Mouse (Mus musculus) adrenal gland, postnatal 14 days (tissue): Measurements from ENCODE around the gene Rreb1. TPM values are rescaled to one million over a fixed set of nuclear protein-coding genes. Genes with fewer than 3 reads are reported as not detected.

Experiments
- DNase-seq: peaks from one replicate; pipeline ENCODE4 v3.0.0; 2021; ENCODE audit warnings: mixed read lengths
- total RNA-seq: library from RNA; stranded (reverse); gene quantifications from 2 replicates; pipeline ENCODE4 v1.2.3, GENCODE M21; 2021

Gene Rreb1
- total RNA-seq, 1 experiment from 2014 or later = 67.6 TPM

DNA sequence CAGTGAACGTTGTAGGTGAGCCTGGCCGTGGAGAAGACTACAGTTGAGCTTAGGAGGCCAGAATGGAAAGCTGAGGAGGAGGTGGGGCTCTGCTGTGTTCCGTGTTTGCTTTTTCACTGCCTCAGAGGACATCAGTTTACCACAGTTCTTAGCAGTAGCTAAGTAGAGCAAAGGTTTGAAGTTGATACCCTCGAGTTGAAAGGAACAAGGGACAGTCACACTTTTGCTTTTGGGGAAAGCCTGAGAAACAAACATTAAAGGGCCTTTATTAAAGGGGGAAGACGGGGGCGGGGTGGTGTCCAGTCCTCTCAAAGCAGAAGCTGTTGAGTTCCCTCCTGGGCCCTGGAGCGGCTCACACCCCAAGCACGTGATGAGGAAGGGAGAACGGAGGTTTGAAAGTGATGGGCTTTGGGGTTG is 1.1 kb downstream of the Rreb1 start:
- peak; percentile 11 for DNase-seq

GRCm38 (mm10) chr13:37781557-37781956 is 3.4 kb downstream of the Rreb1 start:
- DNase-seq = no peak

- no peak for DNase-seq
These were observed 3.9 kb downstream of the Rreb1 start for GRCm38 (mm10) chr13:37782144-37782543.

DNA sequence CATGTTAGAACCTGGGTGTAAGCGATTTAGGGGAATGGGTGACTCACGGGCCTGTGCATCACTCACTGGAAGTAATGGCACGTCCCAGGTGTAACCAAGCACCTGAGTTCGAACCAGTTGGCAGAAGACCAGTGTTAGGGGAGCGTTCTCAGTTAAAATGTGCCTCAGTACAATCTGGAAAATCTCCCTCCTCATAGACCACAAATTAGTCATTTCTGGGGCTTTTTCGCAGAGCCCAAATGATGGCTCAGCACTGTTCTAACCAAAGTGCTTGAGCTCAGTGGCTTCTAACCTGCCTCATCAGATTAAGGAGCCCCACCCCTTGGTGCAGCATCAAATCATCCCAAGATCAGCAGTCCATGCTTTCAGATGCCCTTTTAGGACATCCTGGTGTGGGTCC is 5.5 kb downstream of the Rreb1 start:
- DNase-seq = no peak

GRCm38 (mm10) chr13:37784226-37784625 is 6.0 kb downstream of the Rreb1 start:
- DNase-seq = peak; percentile 10

DNA sequence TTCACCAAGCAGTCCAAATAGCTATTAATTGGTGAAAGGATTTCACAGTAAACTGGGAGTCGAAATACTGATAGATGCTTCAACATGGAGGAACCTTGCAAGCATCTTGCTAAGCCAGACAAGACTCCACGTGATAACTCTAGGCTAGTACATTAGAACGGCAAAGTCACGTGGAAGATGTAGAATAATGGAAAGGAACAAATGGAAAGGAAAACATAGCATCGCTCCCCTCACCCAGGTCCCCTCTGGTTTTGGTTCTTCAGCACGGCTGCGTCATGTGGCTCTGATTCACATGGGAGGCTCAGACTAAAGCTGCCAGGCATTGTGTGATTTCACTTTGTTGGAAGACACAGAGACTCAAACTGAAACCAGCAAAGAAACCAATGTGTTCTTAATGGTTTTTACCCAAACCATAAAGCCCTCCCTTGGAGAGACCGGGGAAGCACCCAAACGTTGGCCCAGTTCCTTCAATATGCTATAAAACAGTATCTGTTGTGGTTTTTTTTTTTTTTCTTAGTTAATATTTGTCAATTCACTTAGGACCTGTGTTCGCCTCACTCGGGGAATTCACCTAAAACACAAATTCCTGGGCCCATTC is 14.6 kb downstream of the Rreb1 start:
- no peak for DNase-seq

- no peak for DNase-seq
These were observed 20.6 kb downstream of the Rreb1 start for GRCm38 (mm10) chr13:37798811-37799210.

DNA sequence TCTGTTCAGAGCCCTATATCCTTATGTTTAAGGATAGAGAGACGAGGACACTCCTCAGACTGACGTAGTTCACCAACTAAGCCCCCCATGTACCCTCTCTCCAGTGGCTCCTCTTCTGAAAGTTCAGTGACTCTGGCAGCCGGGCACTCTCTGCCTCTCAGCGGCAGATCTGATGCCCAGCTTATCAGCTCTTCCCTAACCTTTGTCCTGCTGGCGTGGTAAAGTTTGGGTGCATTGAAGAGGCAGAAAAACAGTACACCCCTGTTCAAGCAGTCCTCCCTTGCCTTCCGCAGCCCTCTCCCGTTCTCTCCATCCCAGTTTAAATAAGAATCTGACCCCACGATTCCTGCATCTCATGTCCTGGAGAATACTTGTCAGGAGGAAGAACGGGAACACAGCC is 21.2 kb downstream of the Rreb1 start:
- DNase-seq = no peak

DNA sequence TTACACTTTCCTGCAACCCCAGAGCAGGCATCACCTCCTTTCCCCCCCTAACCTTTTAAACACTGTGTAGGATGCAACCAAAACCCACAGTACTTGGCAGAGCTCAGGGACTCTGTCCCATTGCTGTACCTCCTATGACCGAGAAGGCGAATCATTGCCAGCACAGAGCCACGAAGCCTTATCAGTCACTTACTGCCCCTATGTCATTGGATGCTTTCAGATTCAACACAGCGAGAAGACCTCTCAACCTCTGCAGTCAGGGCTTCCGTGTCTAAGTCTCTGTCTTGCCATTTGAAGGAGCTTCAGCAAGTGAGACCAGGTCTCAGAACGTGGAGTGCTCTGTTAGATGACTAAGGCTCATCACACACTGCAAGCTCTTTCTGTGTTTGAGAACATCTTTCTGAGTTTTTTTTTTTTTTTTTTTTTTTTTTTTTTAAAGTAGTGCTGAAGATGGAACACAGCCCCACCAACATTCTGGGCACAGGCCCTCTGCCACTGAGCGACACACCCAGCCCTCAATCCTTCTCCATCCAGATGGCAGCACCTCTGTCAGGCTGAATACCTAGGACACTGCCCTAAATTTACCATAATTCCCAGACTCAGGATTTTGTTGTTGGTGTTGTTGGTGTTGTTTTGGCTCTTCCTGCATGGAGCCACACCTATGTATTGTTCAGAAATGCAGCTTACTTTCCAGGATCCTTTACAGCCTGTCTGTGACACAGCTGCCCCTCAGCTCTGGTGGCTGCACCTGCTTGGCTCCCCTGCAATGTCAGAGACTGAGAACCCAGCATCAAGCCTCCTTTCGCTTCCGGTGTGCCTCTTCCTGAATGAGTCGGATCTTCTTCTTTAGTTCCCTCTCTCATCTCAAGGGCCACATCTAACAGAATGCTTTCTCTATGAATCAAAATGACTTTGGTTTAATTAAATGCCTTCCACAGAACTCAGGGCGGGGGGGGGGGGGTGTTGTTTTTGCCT is 23.2 kb downstream of the Rreb1 start:
- DNase-seq = peak; percentile 19

GRCm38 (mm10) chr13:37802246-37803003 is 24.2 kb downstream of the Rreb1 start:
- DNase-seq = peak; percentile 7

DNA sequence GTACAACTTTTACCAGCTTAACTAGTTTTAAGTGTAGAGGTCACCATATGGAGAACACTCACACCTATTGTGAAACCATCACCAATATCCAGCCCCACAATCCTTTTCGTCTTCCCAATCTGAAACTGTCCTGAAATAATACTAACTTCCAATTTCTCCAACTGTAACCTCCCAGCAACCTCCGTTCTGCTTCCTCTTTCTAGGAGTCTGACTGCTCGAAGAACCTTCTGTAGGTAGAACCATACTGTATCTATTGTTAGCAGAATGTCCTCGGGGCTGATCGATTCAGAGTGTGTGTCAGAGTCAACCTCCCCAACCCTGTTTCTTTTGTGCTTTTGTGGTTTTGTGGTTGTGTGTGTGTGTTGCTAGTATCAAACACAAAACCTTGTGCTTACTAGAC is 25.0 kb downstream of the Rreb1 start:
- no peak for DNase-seq

DNA sequence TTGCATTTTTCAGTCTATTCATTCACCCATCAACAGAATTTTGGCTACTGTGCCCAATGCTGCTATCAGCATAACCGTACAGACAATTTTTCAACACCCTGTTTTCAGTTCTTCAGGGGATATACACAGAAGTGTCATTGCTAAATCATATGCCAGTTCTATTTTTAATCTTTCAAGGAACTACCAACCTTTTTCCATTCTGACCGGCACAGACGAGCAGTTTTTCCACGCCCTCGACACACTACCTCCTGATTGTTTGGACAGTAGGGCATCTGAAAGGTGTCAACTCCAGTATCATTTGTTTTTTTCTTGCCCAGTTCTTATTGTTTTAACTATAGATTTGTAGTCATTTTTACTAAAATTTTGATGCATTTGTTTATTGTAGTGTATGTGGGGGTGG is 25.8 kb downstream of the Rreb1 start:
- DNase-seq = no peak

DNA sequence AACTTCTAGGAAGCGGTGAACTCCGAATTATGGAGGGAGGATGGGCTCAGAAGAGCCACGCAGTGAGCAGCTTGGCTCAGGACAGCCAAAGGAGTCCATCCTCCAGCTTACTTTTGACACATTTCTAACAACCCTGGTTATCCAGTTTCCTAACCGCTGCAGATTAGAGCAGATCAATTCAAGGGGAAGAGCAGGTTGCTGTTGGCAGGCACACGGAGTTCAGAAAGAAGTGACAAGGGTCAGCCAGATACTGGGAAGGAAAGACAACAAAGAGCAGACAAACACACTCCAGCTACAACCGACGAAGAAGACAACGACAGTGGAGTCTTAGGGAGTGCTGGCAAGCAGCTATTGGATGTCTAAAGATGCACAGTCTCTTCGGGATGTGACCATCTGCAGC is 36.8 kb downstream of the Rreb1 start:
- no peak for DNase-seq

DNA sequence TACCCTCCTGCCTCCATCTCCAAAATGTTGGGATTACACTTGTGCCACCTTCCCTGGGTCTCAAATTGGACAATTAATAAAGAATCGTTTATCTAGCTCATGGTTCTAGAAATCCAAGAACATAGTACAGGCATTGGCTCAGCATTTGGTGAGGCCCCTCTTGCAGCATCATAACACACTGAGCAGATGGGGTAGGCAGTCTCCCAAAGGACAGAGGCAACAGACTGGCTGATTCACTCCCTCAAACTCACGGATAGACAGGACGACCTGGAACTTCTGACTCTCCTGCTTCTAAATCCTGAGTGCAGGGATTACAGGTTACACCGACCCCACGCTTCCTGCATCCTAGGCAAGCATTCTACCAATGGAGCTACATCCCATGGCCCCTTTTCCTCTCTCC is 38.5 kb downstream of the Rreb1 start:
- DNase-seq = no peak

DNA sequence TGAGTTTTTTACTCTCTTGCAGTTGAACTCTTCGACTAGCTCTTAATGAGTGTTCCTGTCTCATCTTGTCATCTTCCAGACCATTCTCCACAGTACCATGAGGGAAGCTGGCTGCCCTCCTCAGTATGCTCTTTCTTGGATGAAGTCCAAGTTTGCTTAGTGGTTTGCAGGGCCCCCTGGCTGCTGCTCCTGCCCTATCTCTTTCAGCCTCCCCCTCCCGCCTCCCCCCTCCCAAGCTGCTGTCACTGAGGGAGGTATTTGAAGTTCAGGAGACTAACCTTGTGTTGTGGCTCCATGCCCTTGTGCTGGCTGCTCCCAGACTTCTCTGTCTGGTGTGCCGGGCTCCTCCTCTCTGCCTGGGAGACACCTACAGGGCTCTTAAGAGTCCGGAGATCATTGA is 43.2 kb downstream of the Rreb1 start:
- DNase-seq = peak; percentile 48

DNA sequence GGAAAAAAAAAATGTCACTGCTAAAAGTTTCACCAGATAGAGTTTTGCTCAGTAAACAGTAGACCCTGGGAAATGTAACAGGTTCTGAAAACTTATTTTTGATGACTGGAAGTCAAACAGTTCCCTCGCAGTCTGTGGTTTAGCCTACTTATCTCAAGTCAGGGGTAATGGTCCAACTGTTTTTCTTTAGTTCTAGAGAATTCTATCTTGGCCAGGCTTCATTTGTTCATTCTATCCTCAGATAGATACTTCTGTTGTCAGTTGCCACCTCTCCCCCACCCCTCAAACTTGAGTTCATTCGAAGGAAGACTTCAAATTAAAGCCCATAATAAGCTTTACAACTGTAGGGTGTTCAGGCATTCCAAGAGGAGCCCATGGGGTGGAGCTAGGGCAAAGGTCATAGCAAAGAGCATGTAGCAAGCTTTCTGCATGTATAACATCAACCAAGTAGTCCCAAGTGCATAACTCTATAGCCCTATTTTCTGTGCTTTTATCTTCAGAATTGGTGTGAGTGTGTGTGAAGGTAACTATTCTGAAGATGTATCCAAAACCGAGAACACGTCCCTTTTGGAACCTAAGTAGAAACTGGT is 46.2 kb downstream of the Rreb1 start:
- no peak for DNase-seq

DNA sequence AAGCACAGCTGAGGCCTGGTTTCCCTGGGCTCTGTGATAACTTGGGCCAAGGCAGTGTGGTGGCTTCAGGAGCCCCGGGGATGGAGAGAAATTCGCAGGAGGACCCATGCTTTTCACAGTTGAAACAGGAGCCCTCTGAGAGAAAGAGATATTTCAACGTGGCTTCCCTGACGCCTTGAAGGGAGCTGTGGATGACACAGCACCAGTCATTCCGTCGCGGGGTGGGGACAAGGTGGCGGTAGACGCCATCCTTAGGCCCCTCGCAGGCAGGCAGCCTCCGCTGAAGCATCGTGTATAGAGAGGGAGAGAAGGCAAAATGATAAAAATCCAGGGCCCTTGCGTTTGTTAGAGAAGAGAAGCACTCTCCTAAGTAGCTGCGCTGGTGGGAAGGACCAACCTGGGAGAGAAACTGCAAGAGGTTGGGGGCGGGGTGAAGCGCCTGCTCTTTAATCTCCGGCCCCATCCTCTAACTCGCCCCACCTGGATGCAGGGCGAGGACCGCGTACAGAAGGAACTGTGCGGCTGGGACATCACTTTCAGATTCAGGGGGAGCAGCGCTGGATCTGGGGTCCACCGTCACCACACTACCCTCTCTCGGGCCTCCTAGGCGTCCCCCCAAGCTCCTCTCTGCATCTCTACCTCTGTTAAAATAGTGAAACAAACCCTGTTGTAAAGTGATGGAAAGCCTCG is 46.9 kb downstream of the Rreb1 start:
- peak; percentile 51 for DNase-seq

DNA sequence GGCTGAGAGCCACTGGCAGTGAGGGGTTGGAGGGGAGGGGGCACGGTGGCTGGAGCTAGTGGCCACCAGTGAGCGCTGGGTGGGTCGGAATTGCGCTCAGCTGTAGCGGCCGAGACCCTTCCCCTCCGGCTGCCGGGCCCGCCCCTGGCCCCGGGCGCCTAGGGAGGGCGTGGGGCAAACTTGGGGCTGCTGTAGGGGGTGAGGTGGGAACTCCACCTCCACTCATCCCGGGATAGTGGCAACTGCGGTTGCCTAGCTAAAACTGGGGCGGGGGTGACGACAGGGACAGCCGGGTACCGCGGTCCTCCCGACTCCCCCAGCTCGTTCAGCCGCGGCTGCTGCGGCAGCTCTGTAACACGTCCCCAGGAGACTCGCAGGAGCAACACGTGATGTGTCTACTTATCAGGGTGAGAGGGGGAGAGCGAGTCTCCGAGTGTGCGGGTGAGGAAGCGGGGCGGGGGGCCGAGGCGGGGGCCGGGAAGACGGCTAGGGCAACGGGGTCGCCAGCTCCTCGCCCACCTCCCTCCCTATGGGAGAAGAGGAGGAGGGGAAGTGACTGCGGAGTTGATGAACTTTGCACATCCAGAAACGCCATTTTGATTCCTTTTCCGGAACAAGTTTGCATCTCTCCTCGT is 47.6 kb downstream of the Rreb1 start:
- peak; percentile 83 for DNase-seq

- peak; percentile 78 for DNase-seq
These were observed 48.2 kb downstream of the Rreb1 start for GRCm38 (mm10) chr13:37826281-37826993.

GRCm38 (mm10) chr13:37826994-37827262 is 48.7 kb downstream of the Rreb1 start:
- no peak for DNase-seq
